Mouse (Mus musculus) bone marrow, adult 2 months (tissue): ENCODE measurements around the gene Pcsk5.

ENCODE experiments used
- CTCF ChIP-seq: fragments of 200-500 bp; IDR thresholded peaks from 2 replicates; pipeline ENCODE4 v1.5.1; 2011; ENCODE audit warnings: low read length, control low read depth; ENCODE audit not compliant: control insufficient read depth, insufficient read depth
- POLR2A ChIP-seq: fragments of 200-500 bp; IDR thresholded peaks from 2 replicates; pipeline ENCODE4 v1.6.1; 2011; ENCODE audit warnings: low read depth, mild to moderate bottlenecking, control low read depth, low read length, borderline replicate concordance; ENCODE audit not compliant: control insufficient read depth

DNA sequence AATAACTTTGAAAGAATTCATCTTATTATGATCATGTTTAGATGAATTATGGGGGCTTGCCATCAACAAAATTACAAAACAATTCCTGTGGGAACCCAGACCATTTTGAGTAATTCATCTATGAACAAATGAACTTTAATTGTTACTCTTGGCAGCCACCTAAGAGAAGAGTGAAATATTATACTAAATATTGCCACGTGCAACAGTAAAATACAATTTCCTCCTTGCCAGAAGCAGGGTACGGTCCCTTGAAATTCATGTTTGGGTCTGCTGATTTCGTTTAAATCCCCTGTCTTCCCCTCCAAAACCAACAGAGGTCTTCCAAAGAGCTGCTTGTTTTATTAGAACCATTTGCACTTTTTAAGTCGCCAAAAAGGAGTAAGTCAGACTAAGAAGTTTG, 221.8 kb downstream of the Pcsk5 start:
- TF ChIP-seq CTCF = no peak
- TF ChIP-seq POLR2A = no peak
